Mouse (Mus musculus): ENCODE measurements around the gene Sult3a2.
"Not testable (repeated sequence)": the region's sequence is repeated elsewhere in the genome, so short reads cannot be mapped to it uniquely, and the experiment has no call there.

The Sult3a2 gene

GRCm38 (mm10) chr10:33786604-33787003, at the start of gene Sult3a2:
Gene Sult3a2, minus strand, starts transcription at chr10:33786704.
- no peak for DNase-seq (ENCODE audit: low spot score)

- no peak for DNase-seq (ENCODE audit: low spot score)
Observed at GRCm38 (mm10) chr10:33820892-33821291, 34.4 kb upstream of the Sult3a2 start.

- no peak for DNase-seq (ENCODE audit: low spot score)
Observed at GRCm38 (mm10) chr10:33816923-33817322, 30.4 kb upstream of the Sult3a2 start.

- DNase-seq (ENCODE audit: low spot score): no peak
Observed at GRCm38 (mm10) chr10:33814266-33814665, 27.8 kb upstream of the Sult3a2 start.

- no peak for DNase-seq (ENCODE audit: low spot score)
Observed at GRCm38 (mm10) chr10:33811807-33812206, 25.3 kb upstream of the Sult3a2 start.

- DNase-seq (ENCODE audit: low spot score): not testable (repeated sequence)
Observed at GRCm38 (mm10) chr10:33797221-33797949, 10.9 kb upstream of the Sult3a2 start.

- DNase-seq (ENCODE audit: low spot score): not testable (repeated sequence)
Observed at GRCm38 (mm10) chr10:33796269-33796915, 9.9 kb upstream of the Sult3a2 start.

- not testable (repeated sequence) for DNase-seq (ENCODE audit: low spot score)
Observed at GRCm38 (mm10) chr10:33792166-33792565, 5.7 kb upstream of the Sult3a2 start.

GRCm38 (mm10) chr10:33787541-33787940, 1.0 kb upstream of the Sult3a2 start:
- no peak for DNase-seq (ENCODE audit: low spot score)

- DNase-seq (ENCODE audit: low spot score): not testable (repeated sequence)
Observed at GRCm38 (mm10) chr10:33735251-33735650, 51.3 kb downstream of the Sult3a2 start.

GRCm38 (mm10) chr10:33733241-33733640, 53.3 kb downstream of the Sult3a2 start:
- DNase-seq (ENCODE audit: low spot score): no peak

- DNase-seq (ENCODE audit: low spot score): no peak
Observed at GRCm38 (mm10) chr10:33732409-33733185, 53.9 kb downstream of the Sult3a2 start.

- DNase-seq (ENCODE audit: low spot score): no peak
Observed at GRCm38 (mm10) chr10:33723764-33724163, 62.7 kb downstream of the Sult3a2 start.

- no peak for DNase-seq (ENCODE audit: low spot score)
Observed at GRCm38 (mm10) chr10:33721827-33722438, 64.6 kb downstream of the Sult3a2 start.

All from MN1 (cell line).